Mouse (Mus musculus) kidney, adult 2 months (tissue): ENCODE results near the gene Oit1. TPM values are rescaled to one million over a fixed set of nuclear protein-coding genes. Genes with fewer than 3 reads are reported as not detected.

Experiments used
- DNase-seq: peaks from one replicate; pipeline ENCODE4 v3.0.0; 2021
- H3K27ac ChIP-seq: fragments of 200-500 bp; 2 replicates; pipeline ENCODE4 v1.5.1; 2012; ENCODE audit warnings: low read depth, low read length, control low read depth, inconsistent platforms; ENCODE audit not compliant: insufficient read depth
- H3K27me3 ChIP-seq: fragments of 200-500 bp; replicated peaks from 2 replicates; pipeline ENCODE4 v1.6.1; 2012; ENCODE audit warnings: mild to moderate bottlenecking, moderate library complexity, low read length, inconsistent platforms; ENCODE audit not compliant: control insufficient read depth, insufficient read depth
- H3K36me3 ChIP-seq: fragments of 200-500 bp; 2 replicates; pipeline ENCODE4 v1.6.1; 2012; ENCODE audit warnings: mild to moderate bottlenecking, moderate library complexity, low read length, inconsistent platforms; ENCODE audit not compliant: control insufficient read depth, insufficient read depth
- H3K4me1 ChIP-seq: fragments of 200-500 bp; 2 replicates; pipeline ENCODE4 v1.6.1; 2011; ENCODE audit warnings: low read length; ENCODE audit not compliant: control insufficient read depth, insufficient read depth
- H3K4me3 ChIP-seq: fragments of 200-500 bp; 2 replicates; pipeline ENCODE4 v1.5.1; 2011; ENCODE audit warnings: mild to moderate bottlenecking, low read depth, low read length, control low read depth; ENCODE audit not compliant: insufficient read depth
- CTCF ChIP-seq: fragments of 200-500 bp; conservative IDR thresholded peaks from 2 replicates; pipeline ENCODE4 v1.5.1; 2011; ENCODE audit warnings: low read depth, mild to moderate bottlenecking, control low read depth, low read length, moderate library complexity, mixed read lengths; ENCODE audit not compliant: insufficient read depth, insufficient read length
- POLR2A ChIP-seq: fragments of 200-500 bp; IDR thresholded peaks from one replicate; pipeline ENCODE4 v1.6.1; 2011; ENCODE audit warnings: low read depth, low read length, control low read depth
- WGBS: fragments of 180-500 bp; shearing (Covaris S2); methylation state at CpG from one replicate; pipeline ENCODE4 v1.1.7; 2018; 5-methylcytosine and 5-hydroxymethylcytosine counted together
- polyA plus RNA-seq: library from polyadenylated mRNA; depleted of rRNA; stranded (reverse); fragments of >200 nt; gene quantifications from 2 replicates; pipeline ENCODE4 v1.2.3, GENCODE M21; 2012

Oit1 gene
- polyA plus RNA-seq, 1 experiment, result 1.5 TPM

GRCm38 (mm10) chr14:8356836-8357235 is 21.7 kb downstream of the Oit1 start:
- Histone ChIP-seq H3K36me3 (no peaks in the 10 kb centered on the region), H3K4me1 (no peaks in the 10 kb centered on the region), H3K4me3 (no peak overlapping the region), H3K27me3 (no peaks in the 10 kb centered on the region), H3K27ac (no peak overlapping the region)
- DNase-seq, result no peak
- WGBS, result 62% methylated on average over 9 of the region's 9 CpGs
- TF ChIP-seq CTCF, result no peak
- no peak for TF ChIP-seq POLR2A

GRCm38 (mm10) chr14:8355999-8356501 is 22.5 kb downstream of the Oit1 start:
- 22% methylated on average over 6 of the region's 6 CpGs for WGBS
- TF ChIP-seq CTCF, result peak; percentile 96
- TF ChIP-seq POLR2A, result no peak
- Histone ChIP-seq H3K27ac (no peak overlapping the region), H3K4me1 (no peaks in the 10 kb centered on the region), H3K36me3 (no peaks in the 10 kb centered on the region), H3K4me3 (no peak overlapping the region), H3K27me3 (no peaks in the 10 kb centered on the region)
- peak; percentile 81 for DNase-seq

GRCm38 (mm10) chr14:8348927-8349326 is 29.6 kb downstream of the Oit1 start:
- H3K4me3 ChIP-seq, result no peak overlapping the region
- H3K4me1 ChIP-seq, result peaks cover 6% of the 10 kb centered on the region
- no peaks in the 10 kb centered on the region for H3K27me3 ChIP-seq
- H3K36me3 ChIP-seq, result no peaks in the 10 kb centered on the region
- H3K27ac ChIP-seq, result no peak overlapping the region
- 76% methylated on average over 9 of the region's 9 CpGs for WGBS
- TF ChIP-seq POLR2A (no peak), CTCF (no peak)
- DNase-seq, result no peak

GRCm38 (mm10) chr14:8346255-8346997 is 32.1 kb downstream of the Oit1 start:
- peak; percentile 88 for DNase-seq
- TF ChIP-seq CTCF, result peak; percentile 95
- no peak for TF ChIP-seq POLR2A
- Histone ChIP-seq H3K4me1 (peaks cover 20% of the 10 kb centered on the region), H3K4me3 (no peak overlapping the region), H3K27ac (no peak overlapping the region), H3K27me3 (no peaks in the 10 kb centered on the region), H3K36me3 (no peaks in the 10 kb centered on the region)
- WGBS, result 30% methylated on average over 7 of the region's 7 CpGs

GRCm38 (mm10) chr14:8345566-8345965 is 33.0 kb downstream of the Oit1 start:
- DNase-seq, result peak; percentile 46
- no peak; the same call in 1 of the 2 replicates for TF ChIP-seq CTCF
- TF ChIP-seq POLR2A, result no peak
- Histone ChIP-seq H3K27ac (no peak overlapping the region), H3K36me3 (no peaks in the 10 kb centered on the region), H3K4me1 (peaks cover 21% of the 10 kb centered on the region), H3K27me3 (no peaks in the 10 kb centered on the region), H3K4me3 (no peak overlapping the region)
- 61% methylated on average over 4 of the region's 4 CpGs for WGBS

- Histone ChIP-seq H3K27me3 (no peaks in the 10 kb centered on the region), H3K27ac (no peak overlapping the region), H3K4me1 (peaks cover 21% of the 10 kb centered on the region), H3K36me3 (no peaks in the 10 kb centered on the region), H3K4me3 (no peak overlapping the region)
- TF ChIP-seq CTCF (no peak), POLR2A (no peak)
- WGBS, result 21% methylated on average over 5 of the region's 5 CpGs
- DNase-seq, result peak; percentile 84
Observed at GRCm38 (mm10) chr14:8342509-8343106, 35.9 kb downstream of the Oit1 start.

GRCm38 (mm10) chr14:8340226-8340625 is 38.3 kb downstream of the Oit1 start:
- Histone ChIP-seq H3K4me1 (peaks cover 14% of the 10 kb centered on the region), H3K27me3 (no peaks in the 10 kb centered on the region), H3K4me3 (no peak overlapping the region), H3K36me3 (no peaks in the 10 kb centered on the region), H3K27ac (no peak overlapping the region)
- 59% methylated on average over 4 of the region's 4 CpGs for WGBS
- TF ChIP-seq POLR2A (no peak), CTCF (no peak)
- no peak for DNase-seq
